Mouse (Mus musculus) frontal cortex, postnatal 10 days (tissue): ENCODE data around the gene Olfr46.
"Not testable (repeated sequence)": the region's sequence is repeated elsewhere in the genome, so short reads cannot be mapped to it uniquely, and the experiment has no call there.

Source experiments
- DNase-seq, 2 experiments: peaks; one replicate each; pipeline ENCODE4 v3.0.0; 2022; ENCODE audit warnings: low spot score in 2 of 2, mixed read lengths in 1 of 2

The Olfr46 gene

GRCm38 (mm10) chr7:140600969-140601368 is at the start of gene Olfr46:
Gene Olfr46 (plus strand): TSS chr7:140601269.
- DNase-seq, result not testable (repeated sequence)

DNA sequence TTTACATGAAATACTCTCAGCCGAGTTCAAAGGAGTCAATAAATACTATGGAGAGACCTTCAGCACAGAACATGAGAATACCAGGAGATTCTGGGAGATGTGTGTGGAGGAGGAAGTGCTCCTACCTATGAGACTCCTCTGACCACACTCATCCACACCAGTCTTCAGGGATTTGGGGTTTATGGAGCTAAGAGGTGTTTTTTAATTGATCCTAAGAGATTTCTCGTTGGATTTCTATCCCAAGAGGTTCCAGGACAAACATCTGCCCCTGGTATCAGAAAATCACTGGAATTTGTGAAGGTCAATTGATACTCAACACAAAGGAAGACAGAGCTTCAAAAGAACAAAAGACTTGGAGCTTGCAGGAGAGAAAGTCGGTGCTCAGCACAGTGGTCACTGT is 33.5 kb upstream of the Olfr46 start, which contains the start of gene Olfr538:
Gene Olfr538, plus strand, starts transcription at position 301 of the 400 bp plus-strand sequence.
- DNase-seq, result no peak

DNA sequence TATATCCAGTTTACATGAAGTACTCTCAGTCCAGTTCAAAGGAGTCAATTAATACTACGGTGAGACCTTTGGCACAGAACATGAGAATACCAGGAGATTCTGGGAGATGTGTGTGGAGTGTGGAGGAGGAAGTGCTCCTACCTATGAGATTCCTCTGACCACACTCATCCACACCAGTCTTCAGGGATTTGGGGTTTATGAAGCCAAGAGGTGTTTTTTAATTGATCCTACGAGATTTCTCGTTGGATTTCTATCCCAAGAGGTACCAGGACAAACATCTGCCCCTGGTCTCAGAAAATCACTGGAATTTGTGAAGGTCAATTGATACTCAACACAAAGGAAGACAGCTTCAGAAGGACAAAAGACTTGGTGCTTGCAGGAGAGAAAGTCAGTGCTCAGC is 27.6 kb downstream of the Olfr46 start, which contains the start of gene Olfr61:
Gene Olfr61, plus strand, starts transcription at position 301 of the 400 bp plus-strand sequence.
- not testable (repeated sequence) for DNase-seq

- no peak for DNase-seq
Measured at GRCm38 (mm10) chr7:140630559-140630958, 29.5 kb downstream of the Olfr46 start.

DNA sequence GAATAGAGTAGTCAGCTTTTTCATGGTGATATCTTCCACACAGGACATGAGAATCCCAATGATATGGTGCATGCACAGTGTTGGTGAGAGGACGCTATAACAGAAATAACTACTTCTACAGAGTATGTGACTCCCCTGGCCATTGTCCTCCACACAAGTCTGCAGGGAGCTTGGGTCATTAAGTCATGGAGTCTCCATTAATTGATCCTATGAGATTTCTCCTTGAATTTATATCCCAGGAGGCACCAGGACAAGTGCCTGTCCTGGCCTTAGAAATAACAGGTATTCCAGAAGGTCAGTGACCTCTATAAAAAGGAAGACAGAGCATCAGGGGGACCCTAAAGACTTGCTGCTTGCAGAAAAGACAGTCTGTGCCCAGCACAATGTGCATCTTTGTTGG is 45.1 kb downstream of the Olfr46 start, which contains the start of gene Olfr53:
Gene Olfr53, plus strand, starts transcription at position 301 of the 400 bp plus-strand sequence.
- DNase-seq, result no peak

DNA sequence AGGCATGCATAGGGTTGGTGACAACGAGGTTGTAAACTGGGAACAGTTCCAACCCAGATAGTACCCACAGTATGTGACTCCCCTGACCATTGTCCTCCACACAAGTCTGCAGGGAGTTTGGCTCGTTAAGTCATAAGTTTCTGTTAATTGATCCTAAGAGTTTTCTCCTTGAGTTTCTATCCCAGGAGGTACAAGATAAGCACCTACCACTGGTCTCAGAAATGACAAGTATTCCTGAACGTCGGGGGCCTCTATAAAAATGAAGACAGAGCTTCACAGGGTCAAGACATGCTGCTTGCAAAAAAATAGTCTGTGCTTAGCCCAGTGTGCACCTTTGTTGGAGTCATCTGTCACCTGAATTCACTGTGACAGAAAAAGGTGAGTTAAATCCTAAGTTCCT is 58.6 kb downstream of the Olfr46 start, which contains the start of gene Olfr539:
Gene Olfr539, plus strand, starts transcription at position 301 of the 400 bp plus-strand sequence.
- no peak for DNase-seq
